Mouse (Mus musculus) ES-CJ7 (cell line): Measurements from ENCODE around the gene Cbx5.

Source experiments
- DNase-seq: peaks from one replicate; pipeline ENCODE4 v3.0.0; 2011; ENCODE audit warnings: low read depth, low spot score

Gene Cbx5

DNA sequence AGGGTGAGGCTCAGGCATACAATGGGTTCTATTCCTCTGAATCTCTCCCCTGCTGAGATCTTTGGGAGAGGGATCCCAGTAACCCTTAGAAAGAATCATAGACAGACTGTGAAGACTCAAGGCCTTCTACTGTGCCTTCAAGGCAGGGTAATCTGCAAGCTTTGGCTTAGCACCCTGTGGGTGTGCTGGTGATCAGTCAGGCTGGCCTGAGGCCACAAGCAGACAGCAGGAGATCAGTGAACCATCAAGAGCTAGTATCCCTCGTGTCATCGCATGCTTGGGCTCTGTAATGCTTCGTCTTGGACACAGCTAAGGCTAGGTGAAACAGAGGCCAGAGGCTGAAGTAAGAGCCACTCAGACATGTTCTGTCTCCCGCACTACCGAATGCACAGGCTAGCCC, 66.4 kb downstream of the Cbx5 start:
- no peak for DNase-seq

DNA sequence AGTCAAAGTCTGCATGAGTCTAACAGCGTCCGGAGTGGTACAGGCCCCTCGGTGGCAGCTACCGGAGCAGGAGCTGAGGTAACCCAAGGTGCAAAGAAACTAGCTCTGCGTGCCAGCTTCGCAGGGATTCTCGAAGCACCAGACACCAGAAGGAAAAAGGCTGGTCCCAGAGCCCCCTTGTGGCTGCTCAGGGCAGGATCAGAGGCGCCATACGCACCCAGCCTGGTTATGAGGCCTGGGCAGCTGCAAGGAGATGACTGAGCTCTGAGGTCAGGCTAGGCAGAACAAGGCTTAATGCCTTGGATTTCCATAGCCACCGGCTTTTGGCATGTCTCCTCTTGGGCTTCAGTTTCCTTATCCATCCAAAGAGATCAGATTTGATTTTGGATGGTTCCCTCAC, 67.1 kb downstream of the Cbx5 start:
- peak; percentile 67 for DNase-seq

DNA sequence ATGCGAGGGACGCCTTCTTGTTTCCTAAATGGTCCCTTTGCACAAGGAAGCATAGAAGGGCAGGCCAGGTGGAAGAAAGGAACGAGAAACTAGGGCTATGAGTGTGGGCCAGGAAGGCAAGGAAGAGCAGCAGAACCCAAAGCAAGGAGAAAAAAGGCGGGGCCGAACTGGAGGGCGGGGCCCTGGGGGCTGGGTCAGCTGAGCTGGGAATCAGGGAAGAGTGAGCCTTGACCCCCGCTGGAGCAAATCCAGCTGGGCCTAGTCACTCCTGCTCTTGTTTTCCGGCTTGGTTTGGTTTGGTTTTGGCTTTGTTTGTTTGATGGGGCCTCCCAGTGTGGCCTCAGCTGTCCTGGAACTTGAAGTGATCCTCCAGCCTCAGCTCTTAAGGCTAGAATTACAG, 68.3 kb downstream of the Cbx5 start:
- peak; percentile 75 for DNase-seq

DNA sequence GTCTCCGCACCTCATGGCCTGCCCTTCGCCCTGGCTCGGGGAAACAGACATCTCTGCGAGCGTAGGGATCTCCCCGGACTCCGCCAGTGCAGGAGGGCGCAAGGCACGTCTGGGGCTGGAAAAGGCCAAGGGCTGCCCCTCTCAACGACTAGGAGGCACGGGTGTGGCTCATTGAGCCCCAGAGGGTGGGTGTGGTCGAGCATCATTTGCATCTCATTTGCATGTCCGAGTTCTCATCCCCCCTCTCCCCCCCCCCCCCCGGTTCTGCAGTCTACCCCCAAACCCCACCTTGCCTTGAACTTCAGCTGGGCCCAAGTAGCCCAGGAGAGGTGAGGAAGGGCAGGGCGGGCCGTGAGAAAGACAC, 69.3 kb downstream of the Cbx5 start:
- DNase-seq = peak; percentile 66

DNA sequence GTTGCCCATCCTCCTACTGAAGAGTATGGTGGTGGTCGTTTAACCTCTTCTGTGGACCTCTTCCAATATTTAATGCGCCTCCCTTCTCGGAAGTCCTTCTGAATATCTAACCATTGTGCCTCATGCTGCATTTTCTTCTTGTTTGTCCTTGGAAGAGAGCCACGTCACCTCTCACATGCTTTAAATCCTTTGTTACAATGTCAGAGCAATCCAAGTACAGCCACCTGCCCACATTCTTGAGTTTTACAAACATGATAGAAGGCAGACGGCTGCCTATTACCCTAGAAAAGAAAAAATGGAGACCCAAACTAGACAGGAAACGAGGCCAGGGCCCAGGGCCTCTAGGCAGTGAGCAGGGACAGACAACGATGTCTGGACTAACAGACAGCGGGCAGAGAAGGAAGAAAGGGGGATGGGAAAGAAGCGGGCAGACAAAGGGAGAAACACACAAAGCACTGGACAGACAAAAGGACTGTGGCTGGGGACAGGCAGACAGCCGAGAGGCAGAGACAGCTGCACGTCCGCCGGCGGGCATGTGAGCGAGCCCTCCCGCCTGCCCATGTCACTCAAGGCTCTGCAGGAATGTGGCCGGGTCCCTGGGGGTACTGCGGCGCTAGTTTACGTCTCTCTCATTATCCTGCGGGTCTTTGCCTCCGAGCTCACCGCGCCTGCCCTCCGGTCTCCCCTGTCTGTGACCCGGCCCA, 69.9 kb downstream of the Cbx5 start:
- DNase-seq = no peak

DNA sequence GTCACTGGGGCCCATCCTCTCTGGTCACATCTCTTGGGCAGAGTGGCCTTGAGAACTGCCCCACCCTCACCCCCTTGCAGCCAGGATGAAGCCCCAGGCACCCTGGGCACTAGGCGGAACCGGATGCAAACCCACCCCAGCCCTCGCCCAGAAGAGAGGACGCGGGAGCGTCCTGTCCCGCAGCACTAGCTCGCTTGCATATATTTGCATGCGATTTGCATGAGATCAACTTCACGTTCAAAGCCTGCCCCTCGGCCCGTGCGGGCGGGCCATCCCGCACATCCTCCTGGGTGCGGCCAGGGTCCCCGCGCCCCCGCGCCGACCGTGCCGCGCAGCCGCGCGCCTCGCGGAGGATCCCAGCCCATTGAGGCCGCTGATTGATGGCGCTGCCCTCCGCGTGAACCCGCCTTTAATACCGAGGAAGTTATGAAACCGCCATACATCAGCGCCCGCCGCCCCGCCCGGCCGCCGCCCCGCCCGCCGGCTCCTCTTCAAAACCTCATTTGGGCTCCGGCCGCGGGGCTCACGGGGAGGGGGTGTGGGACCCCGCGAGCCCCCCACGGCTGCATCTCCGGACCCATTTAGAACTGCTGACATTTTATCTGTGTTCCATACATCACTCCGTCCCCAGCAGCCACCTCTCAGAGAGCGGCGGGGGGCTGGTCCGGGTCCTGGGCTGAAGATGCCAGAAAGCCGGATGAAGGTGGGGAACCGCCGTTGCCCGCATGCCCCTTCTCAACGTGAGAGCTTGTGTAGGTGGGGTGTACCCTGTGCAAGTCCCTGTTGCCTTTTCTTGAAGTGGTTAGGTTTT, 70.6 kb downstream of the Cbx5 start:
- no peak for DNase-seq

DNA sequence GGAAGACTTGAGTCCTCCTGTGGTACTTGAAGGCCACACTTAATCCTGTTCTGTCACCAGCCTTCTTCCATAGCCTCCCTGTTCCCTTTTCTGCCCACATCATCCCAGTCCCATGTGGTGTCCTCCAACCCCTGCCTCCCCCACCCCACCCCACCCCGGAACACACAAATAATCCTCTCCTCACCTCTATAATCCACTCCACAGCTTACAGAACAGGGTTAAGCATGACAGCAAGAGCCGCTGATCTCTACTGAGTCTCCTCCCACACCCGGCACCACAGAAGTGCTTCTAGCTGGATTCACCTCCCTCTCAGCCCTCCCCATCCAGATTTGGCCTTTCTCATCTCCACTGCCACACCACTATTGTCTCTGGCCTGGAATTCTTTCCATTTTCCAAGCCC, 71.8 kb downstream of the Cbx5 start:
- no peak for DNase-seq

DNA sequence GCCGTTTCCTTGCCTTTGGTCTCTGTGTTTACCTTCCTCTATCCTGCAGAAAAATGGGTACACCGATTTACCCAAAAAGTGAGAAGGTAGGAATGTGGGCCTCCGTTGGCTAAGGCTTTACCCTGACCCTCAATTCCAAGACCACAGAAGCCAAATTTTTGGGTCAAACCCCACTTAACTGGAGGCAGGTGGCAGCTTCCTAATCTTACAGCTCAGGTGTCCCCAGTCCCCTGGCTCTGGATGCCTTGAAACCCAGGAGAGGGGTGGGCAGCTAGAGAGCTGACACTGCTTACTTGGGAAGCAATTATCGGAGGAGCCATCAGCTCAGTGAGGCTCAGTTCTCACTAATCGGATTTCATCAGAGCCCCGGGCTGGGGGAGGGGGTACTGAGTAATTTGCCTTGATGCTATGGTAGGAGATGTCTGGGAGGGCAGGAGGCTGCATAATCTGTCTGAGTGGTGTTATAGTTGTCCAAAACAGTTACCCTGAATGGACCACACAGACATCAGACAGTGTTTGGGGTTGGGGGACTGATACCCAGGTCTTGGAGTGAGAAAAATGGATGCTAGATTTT, 72.5 kb downstream of the Cbx5 start, which contains the start of gene Smug1:
Smug1 (minus strand) TSS at position 51 of the 574 bp plus-strand sequence.
- DNase-seq = no peak

DNA sequence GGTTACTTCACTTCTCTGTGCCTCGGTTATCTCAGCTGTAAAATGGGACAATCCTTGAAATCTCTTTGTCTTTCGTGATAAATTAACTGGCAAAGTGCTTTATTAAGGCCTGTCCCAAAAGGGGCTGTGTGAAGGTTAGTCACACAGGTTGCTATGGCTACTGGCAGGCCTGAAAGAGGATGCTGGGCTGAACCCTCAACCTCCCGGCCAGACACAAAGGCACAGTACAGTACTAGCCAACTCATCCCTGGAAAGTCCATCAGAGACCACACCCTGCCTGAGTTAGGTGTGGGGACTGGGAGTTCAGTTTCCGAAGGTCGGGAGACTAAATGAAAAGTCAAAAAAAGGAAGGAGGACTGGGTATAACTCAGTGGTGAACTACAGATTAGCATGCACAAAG, 73.7 kb downstream of the Cbx5 start:
- DNase-seq = no peak

DNA sequence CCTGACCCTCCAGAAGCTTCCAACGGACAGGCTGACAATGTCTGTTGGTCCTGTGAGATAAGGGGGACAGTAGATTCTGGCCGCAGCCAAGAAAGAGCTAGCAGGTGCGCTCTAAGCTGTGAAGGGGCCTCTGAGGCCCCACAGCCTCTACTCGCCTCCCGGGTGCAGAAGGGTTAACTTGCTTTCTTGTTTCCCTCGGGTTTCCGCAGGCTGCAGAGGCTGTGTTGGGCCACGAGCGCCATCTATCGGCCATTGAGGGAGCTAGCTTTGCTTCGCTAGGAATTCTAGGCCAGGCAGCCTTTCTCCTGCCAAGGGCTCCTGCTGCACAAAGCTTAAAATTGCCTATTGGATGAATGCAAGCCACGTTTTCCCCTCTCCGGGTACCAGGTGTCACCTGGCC, 74.2 kb downstream of the Cbx5 start:
- peak; percentile 92 for DNase-seq

DNA sequence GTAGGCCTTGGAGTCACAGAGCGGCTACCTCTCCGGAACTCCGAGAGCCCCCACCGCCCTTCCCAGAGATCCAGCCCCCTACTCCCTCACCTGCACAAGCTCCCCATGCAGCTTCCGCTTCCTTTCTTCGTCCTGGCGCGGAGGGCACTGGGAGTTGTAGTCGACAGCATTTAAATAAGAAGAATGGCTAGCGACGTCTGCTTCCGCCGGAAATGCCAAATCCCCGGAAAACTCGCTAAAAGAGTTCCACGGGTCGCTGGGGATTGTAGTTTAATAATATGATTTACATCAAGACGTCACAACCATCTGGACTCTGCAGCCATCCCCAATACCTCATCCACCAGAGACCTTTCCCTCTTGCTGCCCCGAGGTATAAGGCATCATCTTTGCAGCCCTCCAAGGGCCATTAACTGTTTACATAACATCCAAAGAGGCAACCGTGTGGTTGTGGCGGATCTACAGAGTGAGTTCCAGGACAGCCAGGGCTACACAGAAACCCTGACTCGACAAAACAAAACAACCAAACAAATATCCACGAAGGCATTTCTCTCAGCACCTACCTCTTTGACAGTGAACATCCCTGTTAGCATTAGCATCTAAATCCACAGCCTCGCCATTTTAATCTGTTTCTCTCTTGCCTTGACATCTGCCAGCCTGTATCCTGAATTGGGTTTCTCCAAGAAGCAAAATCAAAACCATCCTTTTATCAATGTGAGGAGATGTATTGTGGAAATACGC, 76.3 kb downstream of the Cbx5 start:
- peak; percentile 97 for DNase-seq

DNA sequence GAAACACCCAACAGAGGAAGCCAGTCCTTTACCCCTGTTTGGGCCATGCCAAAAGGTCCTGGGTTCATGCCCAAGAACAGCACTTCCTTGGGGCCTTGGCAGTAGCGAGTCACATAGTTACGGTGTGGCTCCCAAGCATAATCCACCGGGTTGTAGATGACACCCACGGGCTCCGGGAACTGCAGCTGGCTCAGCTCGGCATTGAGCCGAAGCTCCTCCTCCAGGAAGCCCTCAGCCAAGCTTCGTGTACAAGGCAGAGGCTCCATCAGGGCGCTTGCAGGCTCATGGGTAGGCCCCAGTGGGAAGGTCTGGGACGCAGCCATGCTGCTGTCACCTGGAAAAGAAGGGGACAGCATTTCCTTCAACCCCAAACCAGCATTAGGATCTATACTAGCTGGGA, 82.0 kb downstream of the Cbx5 start:
- DNase-seq = no peak

DNA sequence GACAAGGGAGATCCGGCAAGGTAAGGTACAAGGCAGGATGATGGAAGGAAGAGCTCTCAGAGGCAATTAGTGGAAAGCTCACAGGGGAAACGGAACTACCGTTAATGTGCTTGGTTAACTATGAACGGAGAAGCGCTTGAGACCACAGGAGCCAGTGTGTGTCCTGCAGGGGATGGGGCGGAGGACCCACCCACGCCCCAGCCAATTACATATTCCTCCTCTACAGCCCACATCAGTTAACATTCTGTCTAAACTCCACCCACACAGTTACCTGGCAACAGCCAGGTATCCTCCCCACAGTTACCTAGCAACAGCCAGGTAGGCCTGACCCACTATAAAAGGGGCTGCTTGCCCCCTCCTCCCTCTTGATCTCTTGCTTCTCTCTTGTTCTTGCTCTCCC, 82.7 kb downstream of the Cbx5 start:
- DNase-seq = peak; percentile 71

DNA sequence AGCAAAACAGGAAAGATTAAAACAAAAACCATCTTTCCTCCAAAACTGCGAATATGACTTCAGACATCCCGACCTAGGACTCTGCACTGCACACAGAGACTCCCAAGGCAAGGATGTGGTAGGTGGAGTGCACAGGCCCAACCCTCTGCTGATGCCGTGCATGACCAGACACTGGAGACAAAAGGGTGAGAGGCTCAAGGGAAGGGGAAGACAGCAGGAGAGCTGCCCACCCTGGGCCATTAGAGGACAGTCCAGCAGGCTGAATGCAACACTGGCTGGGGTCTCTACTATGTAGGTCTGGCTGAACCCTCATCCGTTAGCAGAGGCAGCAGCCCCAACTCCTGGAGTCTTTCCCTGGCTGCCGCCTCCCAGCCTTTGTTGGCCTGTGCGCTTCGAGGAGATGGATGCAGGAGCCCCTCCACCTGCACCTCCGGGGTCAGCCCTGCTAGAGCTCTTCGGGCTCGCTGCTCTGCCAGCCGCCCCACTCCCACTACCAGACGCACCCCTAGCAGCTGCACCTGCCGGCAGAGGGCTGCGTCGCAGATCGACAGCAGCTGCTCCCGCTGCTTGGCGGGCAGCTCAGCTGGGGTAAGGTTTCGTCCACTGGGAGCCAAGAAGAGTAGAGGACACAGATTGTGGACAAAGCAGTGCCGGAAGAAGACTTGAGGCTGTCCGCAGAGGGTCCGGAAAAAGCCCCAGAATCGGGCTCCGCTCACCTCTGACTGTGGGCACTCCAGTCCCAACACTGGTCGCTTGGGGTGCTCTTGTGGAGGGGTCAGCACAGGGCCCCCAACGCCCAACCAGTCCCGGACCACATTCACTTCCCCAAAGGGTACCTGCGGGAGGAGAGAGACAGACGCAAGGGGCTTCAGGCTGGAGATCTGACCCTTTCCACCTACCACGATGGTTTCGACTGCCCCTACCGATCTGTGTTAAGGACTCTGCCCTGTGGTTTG, 84.0 kb downstream of the Cbx5 start:
- no peak for DNase-seq

DNA sequence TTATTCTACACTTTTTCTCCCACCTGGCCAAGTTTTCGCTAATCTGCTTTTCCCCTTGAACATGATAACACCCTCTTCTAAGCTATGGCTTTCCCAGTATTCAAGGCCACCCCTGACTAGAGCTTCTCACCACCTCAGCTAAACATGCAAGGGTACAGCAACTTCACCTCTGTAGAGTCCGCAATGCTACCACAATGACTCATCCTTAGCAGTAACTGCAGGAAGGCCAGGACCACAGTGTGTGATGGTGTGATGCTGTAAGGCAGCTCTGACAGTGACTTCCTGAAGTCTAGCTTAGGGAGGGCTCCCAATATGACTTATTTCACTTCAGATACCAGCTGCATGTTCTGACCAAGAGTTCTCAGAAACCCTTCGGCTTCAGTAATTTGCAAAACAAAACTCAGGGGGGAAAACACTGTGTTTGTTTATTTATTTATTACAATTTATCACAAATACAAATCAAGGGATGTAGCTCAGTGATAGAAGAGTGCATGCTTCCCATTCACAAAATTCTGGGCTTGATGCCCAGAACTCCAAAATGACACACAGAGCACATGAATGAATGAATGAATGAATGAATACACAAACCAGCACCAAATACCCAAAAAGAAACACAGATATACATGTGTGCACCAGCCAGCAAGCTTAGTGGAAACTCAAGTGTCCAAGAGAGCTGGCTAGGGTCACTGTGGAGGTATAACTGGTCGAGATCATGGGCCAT, 86.6 kb downstream of the Cbx5 start:
- DNase-seq = no peak

DNA sequence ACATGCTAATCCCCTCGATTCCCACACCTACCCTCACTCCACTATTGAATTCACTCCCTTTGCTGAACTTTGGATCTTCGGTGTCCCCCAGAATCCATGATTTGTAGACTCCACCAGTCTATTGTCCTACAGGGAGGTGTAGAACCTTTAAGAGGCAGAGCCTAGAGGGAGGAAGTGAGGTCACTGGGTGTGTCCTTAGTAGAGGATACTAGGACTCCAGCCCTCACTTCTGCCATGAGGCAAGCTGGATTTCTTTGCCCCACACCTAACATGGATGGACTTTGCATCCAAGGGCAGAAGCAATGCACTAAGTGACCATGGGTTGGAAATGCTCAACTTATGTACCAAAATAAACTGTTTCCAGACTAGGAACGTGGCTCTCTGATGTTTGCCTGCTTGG, 87.2 kb downstream of the Cbx5 start:
- DNase-seq = no peak

DNA sequence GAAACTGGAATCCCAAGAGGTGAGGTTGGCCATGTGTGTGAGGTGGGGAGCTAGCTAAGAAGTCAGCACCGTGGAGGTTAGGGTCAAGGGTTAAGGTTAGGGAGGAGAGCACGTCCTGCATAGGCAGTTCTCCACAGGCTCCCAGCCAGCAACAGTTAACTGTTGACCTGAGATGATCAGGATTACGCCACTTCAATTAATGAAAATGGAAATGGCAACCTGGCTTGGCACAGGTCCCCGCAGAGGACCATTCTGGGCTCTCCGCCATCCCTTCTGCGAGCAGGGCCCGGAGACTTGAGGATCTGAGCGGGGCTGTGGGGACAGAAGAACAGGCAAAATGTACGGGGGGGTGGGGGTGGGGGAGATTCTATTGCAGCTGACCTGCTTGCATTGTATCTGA, 91.8 kb downstream of the Cbx5 start:
- no peak for DNase-seq

DNA sequence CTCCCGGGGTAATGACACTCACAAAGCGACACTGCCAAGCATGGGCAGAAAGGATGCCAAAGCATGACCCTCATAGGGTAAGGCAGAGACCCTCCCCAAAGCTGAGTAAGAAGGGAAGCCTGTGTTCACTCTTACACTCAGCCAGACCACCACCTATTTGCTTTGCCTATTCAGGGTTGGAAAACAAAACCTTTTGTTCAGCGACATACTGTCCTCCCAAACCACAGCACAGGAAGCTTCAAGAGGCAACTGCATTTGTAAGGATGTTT, 92.3 kb downstream of the Cbx5 start:
- no peak for DNase-seq

DNA sequence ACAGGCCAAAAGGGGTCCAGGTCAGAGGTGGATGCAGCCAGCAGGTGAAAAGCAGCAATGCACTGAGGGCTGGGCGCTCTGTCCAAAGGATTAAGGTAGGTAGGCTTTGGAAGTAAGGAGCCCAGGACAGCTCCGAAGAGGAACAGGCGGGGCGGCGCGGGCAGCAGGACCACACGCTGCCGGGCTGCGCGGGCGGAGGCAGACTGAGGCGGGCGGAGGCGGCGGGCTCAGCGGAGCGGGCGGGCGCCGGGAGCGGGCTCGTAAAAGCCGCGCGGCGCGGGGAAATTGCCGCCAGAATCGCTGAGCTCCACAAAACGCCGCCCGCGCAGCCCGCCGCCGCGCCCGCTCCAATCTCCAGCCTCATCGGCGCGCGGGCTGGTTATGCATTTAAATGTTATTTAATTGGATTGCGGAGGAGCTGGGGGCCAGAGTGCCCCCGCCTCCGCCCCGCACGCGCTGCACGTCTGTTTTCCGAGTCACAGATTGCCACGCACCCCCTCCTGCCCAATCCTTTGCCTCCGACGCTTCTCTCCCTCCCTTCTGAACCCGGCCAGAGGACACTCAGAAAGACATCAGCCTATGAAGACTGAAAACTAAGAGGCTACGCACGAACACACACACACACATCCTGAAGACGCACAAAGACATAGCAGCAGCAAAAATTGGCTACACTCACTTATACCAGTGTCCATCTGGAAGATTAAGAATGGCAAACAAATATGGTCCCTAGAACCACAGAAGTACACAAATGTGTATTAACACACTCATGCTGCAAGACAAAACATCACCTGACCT, 92.8 kb downstream of the Cbx5 start:
- no peak for DNase-seq
